Mouse (Mus musculus) olfactory bulb, adult 2 months (tissue): ENCODE data around the gene Mlxip.

Source experiments
- CTCF ChIP-seq: fragments of 200-500 bp; IDR thresholded peaks from 2 replicates; pipeline ENCODE4 v1.5.1; 2012; ENCODE audit warnings: low read depth, mild to moderate bottlenecking, low read length, moderate library complexity; ENCODE audit not compliant: insufficient read depth
- POLR2A ChIP-seq: fragments of 200-500 bp; IDR thresholded peaks from 2 replicates; pipeline ENCODE4 v1.6.1; 2012; ENCODE audit warnings: mild to moderate bottlenecking, low read depth, low read length, moderate library complexity; ENCODE audit not compliant: insufficient read depth

- no peak for TF ChIP-seq POLR2A
- TF ChIP-seq CTCF, result no peak
Measured at GRCm38 (mm10) chr5:123357253-123357652, 37.3 kb upstream of the Mlxip start.
